Mouse (Mus musculus): ENCODE measurements around the gene Ano1. TPM values are rescaled to one million over a fixed set of nuclear protein-coding genes. Genes with fewer than 3 reads are reported as not detected.

Ano1 gene
- polyA plus RNA-seq, 1 experiment from 2014 or later = 26.0 TPM

DNA sequence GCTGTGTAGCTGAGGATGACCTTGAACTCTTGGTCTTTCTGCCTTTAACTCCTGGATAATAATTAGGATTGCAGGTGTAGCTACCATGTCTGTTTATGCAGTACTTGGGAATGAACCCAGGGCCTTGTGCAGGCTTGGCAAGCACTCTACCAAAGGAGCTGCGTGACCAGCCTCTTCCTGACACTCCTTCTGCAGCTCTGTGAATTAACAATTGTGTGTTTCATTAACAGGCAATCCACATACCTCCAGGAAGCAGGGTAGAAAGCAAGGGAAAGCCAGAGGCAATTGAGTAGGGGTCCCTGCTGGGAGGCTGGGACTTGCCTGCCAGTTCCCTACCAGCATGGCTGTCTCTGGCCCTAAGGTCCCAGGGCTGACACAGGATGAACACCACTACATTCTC lies 111.0 kb downstream of the Ano1 start:
- H3K9ac ChIP-seq (ENCODE audit: low read length) = no peak overlapping the region
- no peak overlapping the region for H3K27ac ChIP-seq (ENCODE audit: low read depth, low read length)
- no peaks in the 10 kb centered on the region for H3K27me3 ChIP-seq (ENCODE audit: control insufficient read depth, insufficient read depth, low read length)
- no peak for ATAC-seq (ENCODE audit: low FRiP score)
- no peaks in the 10 kb centered on the region for H3K4me1 ChIP-seq (ENCODE audit: control insufficient read depth, insufficient read depth, low read length)
- DNase-seq (ENCODE audit: low spot score, missing footprints) = no peak
- no peaks in the 10 kb centered on the region for H3K36me3 ChIP-seq (ENCODE audit: control insufficient read depth, insufficient read depth, low read length)
- WGBS = 84% methylated on average over 1 of the region's 1 CpGs
- H3K4me2 ChIP-seq = no peak overlapping the region
- H3K4me3 ChIP-seq (ENCODE audit: low read depth, low read length) = no peak overlapping the region
- H3K9me3 ChIP-seq (ENCODE audit: control insufficient read depth, low read length) = no peaks in the 10 kb centered on the region

GRCm38 (mm10) chr7:144636000-144636399 lies 115.8 kb downstream of the Ano1 start:
- H3K4me2 ChIP-seq = no peak overlapping the region
- no peaks in the 10 kb centered on the region for H3K9me3 ChIP-seq (ENCODE audit: control insufficient read depth, low read length)
- ATAC-seq (ENCODE audit: low FRiP score) (peak; percentile 35; the same call in 1 of the 2 replicates), DNase-seq (ENCODE audit: low spot score, missing footprints) (no peak)
- no peak overlapping the region for H3K9ac ChIP-seq (ENCODE audit: low read length)
- H3K27ac ChIP-seq (ENCODE audit: low read depth, low read length) = no peak overlapping the region
- peaks cover 9% of the 10 kb centered on the region; the same call in 1 of the 2 replicates for H3K27me3 ChIP-seq (ENCODE audit: control insufficient read depth, insufficient read depth, low read length)
- H3K4me3 ChIP-seq (ENCODE audit: low read depth, low read length) = no peak overlapping the region
- WGBS = 63% methylated on average over 2 of the region's 2 CpGs
- H3K36me3 ChIP-seq (ENCODE audit: control insufficient read depth, insufficient read depth, low read length) = peaks cover 2% of the 10 kb centered on the region; the same call in 1 of the 2 replicates
- H3K4me1 ChIP-seq (ENCODE audit: control insufficient read depth, insufficient read depth, low read length) = no peaks in the 10 kb centered on the region

DNA sequence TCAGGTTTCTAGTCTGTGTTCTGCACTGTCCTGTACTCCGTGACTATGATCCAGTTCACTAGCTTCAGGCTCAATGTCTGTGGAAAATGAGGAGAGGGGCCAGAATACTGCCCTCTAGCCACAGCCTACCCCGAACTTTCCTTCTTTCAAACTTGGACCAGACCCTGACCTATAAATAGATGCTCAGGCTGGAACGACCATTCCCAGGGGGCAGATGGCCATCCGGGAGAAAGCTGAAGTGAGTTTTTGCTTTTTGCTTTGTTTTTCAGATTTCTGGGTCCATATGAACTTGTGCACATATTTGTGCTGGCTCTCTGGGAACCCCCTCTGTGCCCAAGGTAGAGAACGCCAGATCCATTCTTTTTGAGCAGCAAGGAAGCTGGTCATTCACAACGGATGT lies 116.9 kb downstream of the Ano1 start:
- H3K4me1 ChIP-seq (ENCODE audit: control insufficient read depth, insufficient read depth, low read length) = peaks cover 3% of the 10 kb centered on the region
- no peak overlapping the region for H3K4me2 ChIP-seq
- DNase-seq (ENCODE audit: low spot score, missing footprints) = no peak
- no peak overlapping the region for H3K4me3 ChIP-seq (ENCODE audit: low read depth, low read length)
- H3K9ac ChIP-seq (ENCODE audit: low read length) = no peak overlapping the region
- ATAC-seq (ENCODE audit: low FRiP score) = no peak
- WGBS = 89% methylated on average over 6 of the region's 6 CpGs
- H3K27me3 ChIP-seq (ENCODE audit: control insufficient read depth, insufficient read depth, low read length) = peaks cover 15% of the 10 kb centered on the region; the same call in 1 of the 2 replicates
- peaks cover 2% of the 10 kb centered on the region; the same call in 1 of the 2 replicates for H3K36me3 ChIP-seq (ENCODE audit: control insufficient read depth, insufficient read depth, low read length)
- H3K9me3 ChIP-seq (ENCODE audit: control insufficient read depth, low read length) = no peaks in the 10 kb centered on the region
- H3K27ac ChIP-seq (ENCODE audit: low read depth, low read length) = no peak overlapping the region

GRCm38 (mm10) chr7:144634450-144634849 lies 117.3 kb downstream of the Ano1 start:
- WGBS = 94% methylated on average over 3 of the region's 3 CpGs
- H3K4me2 ChIP-seq = no peak overlapping the region
- DNase-seq (ENCODE audit: low spot score, missing footprints) = no peak
- no peak for ATAC-seq (ENCODE audit: low FRiP score)
- no peak overlapping the region for H3K4me3 ChIP-seq (ENCODE audit: low read depth, low read length)
- H3K4me1 ChIP-seq (ENCODE audit: control insufficient read depth, insufficient read depth, low read length) = peaks cover 8% of the 10 kb centered on the region
- peaks cover 17% of the 10 kb centered on the region; the same call in 1 of the 2 replicates for H3K27me3 ChIP-seq (ENCODE audit: control insufficient read depth, insufficient read depth, low read length)
- H3K27ac ChIP-seq (ENCODE audit: low read depth, low read length) = no peak overlapping the region
- peaks cover 2% of the 10 kb centered on the region; the same call in 1 of the 2 replicates for H3K36me3 ChIP-seq (ENCODE audit: control insufficient read depth, insufficient read depth, low read length)
- no peaks in the 10 kb centered on the region for H3K9me3 ChIP-seq (ENCODE audit: control insufficient read depth, low read length)
- H3K9ac ChIP-seq (ENCODE audit: low read length) = no peak overlapping the region

- Histone ChIP-seq H3K9me3 (ENCODE audit: control insufficient read depth, low read length) (no peaks in the 10 kb centered on the region), H3K27me3 (ENCODE audit: control insufficient read depth, insufficient read depth, low read length) (peaks cover 17% of the 10 kb centered on the region; the same call in 1 of the 2 replicates), H3K4me1 (ENCODE audit: control insufficient read depth, insufficient read depth, low read length) (peaks cover 25% of the 10 kb centered on the region), H3K36me3 (ENCODE audit: control insufficient read depth, insufficient read depth, low read length) (peaks cover 2% of the 10 kb centered on the region; the same call in 1 of the 2 replicates), H3K4me3 (ENCODE audit: low read depth, low read length) (no peak overlapping the region), H3K9ac (ENCODE audit: low read length) (no peak overlapping the region), H3K4me2 (no peak overlapping the region), H3K27ac (ENCODE audit: low read depth, low read length) (no peak overlapping the region)
- ATAC-seq (ENCODE audit: low FRiP score) = no peak
- no peak for DNase-seq (ENCODE audit: low spot score, missing footprints)
Observed at GRCm38 (mm10) chr7:144632321-144632720, 119.5 kb downstream of the Ano1 start.

DNA sequence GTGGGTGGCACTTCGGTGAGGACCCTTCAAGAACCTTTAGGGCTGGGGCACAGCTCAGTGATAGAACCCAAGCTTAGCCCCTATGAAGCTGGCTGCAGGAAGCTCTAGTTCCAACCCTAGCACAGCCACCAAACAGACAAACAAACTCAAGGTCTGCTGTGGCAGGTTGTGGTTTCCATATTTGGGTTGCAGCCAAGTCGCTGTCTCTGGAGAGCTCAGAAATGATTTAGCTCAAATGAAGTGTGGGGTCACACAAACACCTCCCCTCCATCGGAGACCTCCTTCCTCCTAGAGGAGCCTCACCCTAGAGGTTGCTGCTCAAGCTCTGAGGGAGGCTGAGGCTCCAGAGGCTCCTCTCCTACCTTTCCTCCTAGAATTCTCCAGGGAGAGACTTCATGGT lies 121.2 kb downstream of the Ano1 start:
- DNase-seq (ENCODE audit: low spot score, missing footprints) (no peak), ATAC-seq (ENCODE audit: low FRiP score) (no peak)
- Histone ChIP-seq H3K4me1 (ENCODE audit: control insufficient read depth, insufficient read depth, low read length) (peaks cover 39% of the 10 kb centered on the region), H3K9me3 (ENCODE audit: control insufficient read depth, low read length) (no peaks in the 10 kb centered on the region), H3K4me3 (ENCODE audit: low read depth, low read length) (no peak overlapping the region), H3K36me3 (ENCODE audit: control insufficient read depth, insufficient read depth, low read length) (peaks cover 2% of the 10 kb centered on the region; the same call in 1 of the 2 replicates), H3K4me2 (no peak overlapping the region), H3K27ac (ENCODE audit: low read depth, low read length) (peak overlapping the region; percentile 90; the same call in 1 of the 2 replicates), H3K9ac (ENCODE audit: low read length) (no peak overlapping the region), H3K27me3 (ENCODE audit: control insufficient read depth, insufficient read depth, low read length) (peaks cover 20% of the 10 kb centered on the region; the same call in 1 of the 2 replicates)
- WGBS = 87% methylated on average over 3 of the region's 3 CpGs

DNA sequence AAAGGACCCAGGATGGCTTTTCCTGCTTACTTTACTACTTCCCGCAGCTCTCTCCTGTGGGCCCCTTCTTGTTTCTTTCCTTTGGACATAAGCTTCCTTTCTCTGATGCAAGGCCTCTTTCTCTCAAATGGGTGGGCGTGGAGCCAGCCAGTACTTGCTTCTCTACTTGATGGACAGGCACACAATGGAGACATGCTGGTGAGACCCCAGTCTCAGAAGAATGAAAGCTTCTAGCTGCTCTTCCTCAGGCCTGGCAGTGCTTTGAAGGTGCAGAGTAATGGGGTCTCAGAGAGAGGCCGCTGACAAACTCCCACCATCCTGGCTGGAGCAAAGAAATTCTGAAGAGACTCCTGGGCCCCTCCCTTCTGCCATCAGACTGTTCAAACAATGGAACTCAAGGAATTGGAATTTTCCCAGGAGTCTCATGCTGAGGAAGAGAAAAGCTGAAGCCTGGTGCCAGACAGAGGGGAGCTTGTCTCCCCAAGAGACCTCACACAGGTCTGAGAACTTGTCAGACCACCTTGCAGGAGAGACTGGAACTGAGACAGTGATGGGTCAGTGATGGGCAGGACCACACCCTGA lies 123.3 kb downstream of the Ano1 start:
- H3K27me3 ChIP-seq (ENCODE audit: control insufficient read depth, insufficient read depth, low read length) = peaks cover 20% of the 10 kb centered on the region; the same call in 1 of the 2 replicates

DNA sequence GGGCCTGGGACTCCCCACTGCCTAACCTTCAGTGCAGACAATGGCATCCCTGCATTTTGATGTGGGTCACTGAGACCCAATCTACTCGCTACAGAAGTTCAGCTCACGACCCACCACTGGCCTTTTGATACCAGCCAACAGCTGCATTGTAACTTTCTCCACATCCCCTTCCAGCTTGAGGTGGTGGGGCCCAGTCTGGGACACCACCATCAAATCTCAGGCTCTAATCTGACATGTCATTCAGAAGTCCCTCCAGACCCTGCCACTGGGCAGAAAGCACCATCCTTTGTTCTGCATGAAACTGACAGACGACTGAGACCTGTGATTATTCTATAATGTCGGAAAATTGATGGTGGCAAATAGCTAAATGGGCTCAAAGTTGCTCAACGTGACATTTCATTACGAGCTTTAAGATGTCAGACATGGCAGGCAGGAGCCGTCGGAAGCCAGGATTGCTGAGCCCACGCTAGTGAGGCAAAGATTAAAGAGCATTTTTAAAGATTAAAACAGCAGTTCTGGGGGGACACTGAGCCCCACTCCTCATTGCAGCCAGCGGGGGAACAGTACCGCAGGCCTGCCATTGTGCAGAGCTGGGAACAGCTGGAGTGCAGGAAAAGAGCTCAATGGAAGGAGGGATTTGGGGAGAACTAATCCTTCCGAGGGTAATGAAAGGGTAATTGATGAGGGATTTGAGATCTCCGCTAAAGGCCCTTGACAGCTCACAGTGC lies 124.0 kb downstream of the Ano1 start:
- Histone ChIP-seq H3K27ac (ENCODE audit: low read depth, low read length) (peak overlapping the region; percentile 90), H3K4me1 (ENCODE audit: control insufficient read depth, insufficient read depth, low read length) (peaks cover 49% of the 10 kb centered on the region), H3K4me2 (no peak overlapping the region), H3K9ac (ENCODE audit: low read length) (peak overlapping the region; percentile 30; the same call in 1 of the 2 replicates), H3K9me3 (ENCODE audit: control insufficient read depth, low read length) (peaks cover under 1% of the 10 kb centered on the region; the same call in 1 of the 2 replicates), H3K4me3 (ENCODE audit: low read depth, low read length) (no peak overlapping the region), H3K36me3 (ENCODE audit: control insufficient read depth, insufficient read depth, low read length) (no peaks in the 10 kb centered on the region), H3K27me3 (ENCODE audit: control insufficient read depth, insufficient read depth, low read length) (peaks cover 20% of the 10 kb centered on the region; the same call in 1 of the 2 replicates)
- DNase-seq (ENCODE audit: low spot score, missing footprints) (peak; percentile 94), ATAC-seq (ENCODE audit: low FRiP score) (peak; percentile 86)
- 7% methylated on average over 13 of the region's 13 CpGs for WGBS

More for the DNA sequence above, 123.3 kb downstream of the Ano1 start:
- DNase-seq (ENCODE audit: low spot score, missing footprints) = peak; percentile 97
- no peaks in the 10 kb centered on the region for H3K9me3 ChIP-seq (ENCODE audit: control insufficient read depth, low read length)
- peak; percentile 89 for ATAC-seq (ENCODE audit: low FRiP score)
- H3K36me3 ChIP-seq (ENCODE audit: control insufficient read depth, insufficient read depth, low read length) = no peaks in the 10 kb centered on the region
- 2% methylated on average over 3 of the region's 3 CpGs for WGBS
- H3K9ac ChIP-seq (ENCODE audit: low read length) = no peak overlapping the region
- no peak overlapping the region for H3K4me3 ChIP-seq (ENCODE audit: low read depth, low read length)
- H3K27ac ChIP-seq (ENCODE audit: low read depth, low read length) = peak overlapping the region; percentile 90
- H3K4me1 ChIP-seq (ENCODE audit: control insufficient read depth, insufficient read depth, low read length) = peaks cover 49% of the 10 kb centered on the region
- H3K4me2 ChIP-seq = no peak overlapping the region

DNA sequence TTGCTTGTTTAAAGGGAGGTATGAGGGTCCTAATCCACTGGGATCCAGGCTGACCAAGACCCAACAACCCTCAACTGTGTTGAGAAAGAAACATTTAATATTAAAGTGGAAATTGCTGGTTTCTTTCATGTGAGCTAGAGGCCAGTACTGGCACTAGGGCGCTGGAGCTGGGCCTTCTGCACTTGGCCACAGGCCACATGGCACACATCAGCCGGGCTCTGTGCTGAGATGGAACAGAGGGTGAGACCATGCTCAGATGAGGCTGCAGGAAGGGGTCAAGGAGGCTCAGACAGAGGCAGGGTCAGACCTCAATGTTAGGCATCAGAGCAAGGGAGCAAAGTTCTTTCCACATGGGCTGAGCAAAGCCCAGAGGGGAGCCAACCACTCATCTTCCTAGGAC lies 125.7 kb downstream of the Ano1 start:
- Histone ChIP-seq H3K4me1 (ENCODE audit: control insufficient read depth, insufficient read depth, low read length) (peaks cover 52% of the 10 kb centered on the region), H3K36me3 (ENCODE audit: control insufficient read depth, insufficient read depth, low read length) (no peaks in the 10 kb centered on the region), H3K9me3 (ENCODE audit: control insufficient read depth, low read length) (peaks cover 4% of the 10 kb centered on the region; the same call in 1 of the 2 replicates), H3K4me3 (ENCODE audit: low read depth, low read length) (no peak overlapping the region), H3K27ac (ENCODE audit: low read depth, low read length) (peak overlapping the region; percentile 90), H3K27me3 (ENCODE audit: control insufficient read depth, insufficient read depth, low read length) (peaks cover 11% of the 10 kb centered on the region; the same call in 1 of the 2 replicates), H3K9ac (ENCODE audit: low read length) (no peak overlapping the region), H3K4me2 (no peak overlapping the region)
- no peak for ATAC-seq (ENCODE audit: low FRiP score)
- DNase-seq (ENCODE audit: low spot score, missing footprints) = no peak
- WGBS = 79% methylated on average over 2 of the region's 2 CpGs
